Mouse (Mus musculus): ENCODE results near the gene Clec10a.

Gene Clec10a

DNA sequence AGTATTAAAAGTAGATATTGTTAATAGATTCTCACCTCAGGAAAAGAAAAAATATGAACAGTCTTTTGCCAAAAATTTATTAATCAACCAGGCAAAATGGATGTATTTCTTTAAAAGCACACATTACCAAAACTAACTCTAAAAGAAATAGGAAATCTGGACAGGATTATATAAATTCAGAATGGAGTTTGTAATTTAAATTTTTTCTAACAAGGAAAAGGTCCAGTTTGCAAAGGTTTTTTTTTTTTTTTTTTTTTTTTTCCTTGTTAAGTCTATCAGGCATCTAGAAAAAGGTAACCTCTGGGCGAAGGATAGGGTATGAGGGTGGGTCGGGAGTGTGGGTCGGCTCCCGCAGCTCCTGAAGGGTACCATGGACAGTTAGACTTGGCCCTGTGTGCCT lies 24.5 kb downstream of the Clec10a start:
- DNase-seq (ENCODE audit: low read depth, low spot score) = no peak

- DNase-seq (ENCODE audit: low read depth, low spot score) = no peak
Measured at GRCm38 (mm10) chr11:70185120-70185519, 29.1 kb downstream of the Clec10a start.

- DNase-seq (ENCODE audit: low read depth, low spot score) = no peak
Measured at GRCm38 (mm10) chr11:70189319-70190134, 33.5 kb downstream of the Clec10a start.

DNA sequence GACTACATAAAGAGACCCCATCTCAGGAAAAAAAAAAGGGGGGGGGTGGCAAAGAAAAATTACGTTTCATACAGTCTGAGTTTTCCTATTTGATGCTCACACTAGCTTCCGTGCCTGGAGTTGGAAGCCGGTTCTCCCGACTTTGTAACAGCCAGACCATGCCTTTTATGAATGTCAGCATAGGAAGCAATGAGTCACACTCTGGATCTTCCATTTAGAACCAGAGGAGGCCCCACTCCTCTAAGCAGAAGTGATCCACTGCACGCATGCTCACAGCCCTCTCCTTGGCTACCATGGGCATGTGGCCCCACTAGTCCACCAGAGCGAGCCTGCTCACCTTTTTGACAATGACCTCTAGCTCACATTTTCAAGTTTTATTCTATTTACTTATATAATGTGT lies 35.2 kb downstream of the Clec10a start:
- no peak for DNase-seq (ENCODE audit: low read depth, low spot score)

- no peak for DNase-seq (ENCODE audit: low read depth, low spot score)
Measured at GRCm38 (mm10) chr11:70192157-70192556, 36.2 kb downstream of the Clec10a start.

DNA sequence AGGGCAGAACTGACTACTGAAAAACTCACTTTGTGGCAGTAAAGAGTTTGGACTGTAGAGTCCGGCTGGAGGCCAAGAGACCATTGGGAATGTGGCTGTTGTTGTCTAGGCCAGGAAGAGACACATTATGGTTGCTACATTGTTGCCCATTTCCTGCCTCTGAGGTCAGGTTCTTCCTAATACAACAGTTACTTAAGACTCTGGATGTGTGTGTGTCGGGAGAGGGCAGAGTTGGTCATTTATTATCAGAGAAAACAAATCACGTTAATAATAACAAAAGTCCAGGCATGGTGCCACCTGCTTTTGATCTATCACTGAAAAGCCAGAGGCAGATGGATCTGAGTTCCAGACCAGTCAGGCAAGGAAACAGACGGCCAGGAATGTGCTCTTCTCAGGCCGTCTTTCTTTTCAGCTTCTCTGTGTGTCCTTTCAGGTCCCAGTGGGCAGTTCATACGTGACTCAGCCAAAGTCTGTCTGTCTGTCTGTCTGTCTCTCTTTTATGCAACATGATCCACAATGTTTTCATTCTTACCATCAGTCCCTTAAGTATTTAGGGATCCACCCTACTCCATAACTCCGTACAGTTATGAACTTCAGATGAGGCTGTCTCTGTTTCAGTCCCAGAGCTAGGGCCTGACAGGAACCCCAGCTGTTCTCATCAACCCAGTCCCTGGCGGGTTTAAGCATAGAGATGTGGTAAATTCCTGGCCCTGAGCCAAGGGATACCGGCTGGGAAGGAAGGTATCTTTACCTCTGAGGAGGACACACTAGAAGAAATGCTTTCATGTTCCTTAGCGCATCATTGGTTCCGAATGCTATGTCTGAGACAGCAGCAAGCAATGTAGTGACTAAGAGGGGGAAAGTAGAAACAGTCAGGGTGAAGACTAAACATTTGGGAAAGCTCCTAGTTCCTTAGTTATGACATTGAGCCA lies 37.6 kb downstream of the Clec10a start:
- no peak for DNase-seq (ENCODE audit: low read depth, low spot score)

- DNase-seq (ENCODE audit: low read depth, low spot score) = no peak
Measured at GRCm38 (mm10) chr11:70198332-70198731, 42.3 kb downstream of the Clec10a start.

DNA sequence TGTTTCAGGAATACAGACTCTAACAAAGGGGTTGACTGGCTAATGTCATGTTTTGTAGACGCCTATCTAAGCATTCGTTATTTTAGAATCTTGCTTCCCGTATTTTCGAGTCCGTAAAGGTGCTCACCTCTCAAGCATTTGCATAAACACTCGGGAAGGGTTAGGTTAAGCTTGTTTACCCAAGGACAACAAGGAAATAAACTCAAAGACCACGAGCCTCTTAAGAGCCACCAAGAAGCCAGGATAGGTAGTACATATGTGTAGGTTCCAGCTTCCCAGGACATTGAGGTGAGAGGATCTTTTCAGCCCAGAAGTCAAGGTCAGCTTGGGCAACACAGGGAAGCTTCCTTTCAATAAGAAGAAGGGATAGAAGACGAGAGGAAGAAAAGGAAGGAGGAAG lies 43.1 kb downstream of the Clec10a start:
- DNase-seq (ENCODE audit: low read depth, low spot score) = no peak

DNA sequence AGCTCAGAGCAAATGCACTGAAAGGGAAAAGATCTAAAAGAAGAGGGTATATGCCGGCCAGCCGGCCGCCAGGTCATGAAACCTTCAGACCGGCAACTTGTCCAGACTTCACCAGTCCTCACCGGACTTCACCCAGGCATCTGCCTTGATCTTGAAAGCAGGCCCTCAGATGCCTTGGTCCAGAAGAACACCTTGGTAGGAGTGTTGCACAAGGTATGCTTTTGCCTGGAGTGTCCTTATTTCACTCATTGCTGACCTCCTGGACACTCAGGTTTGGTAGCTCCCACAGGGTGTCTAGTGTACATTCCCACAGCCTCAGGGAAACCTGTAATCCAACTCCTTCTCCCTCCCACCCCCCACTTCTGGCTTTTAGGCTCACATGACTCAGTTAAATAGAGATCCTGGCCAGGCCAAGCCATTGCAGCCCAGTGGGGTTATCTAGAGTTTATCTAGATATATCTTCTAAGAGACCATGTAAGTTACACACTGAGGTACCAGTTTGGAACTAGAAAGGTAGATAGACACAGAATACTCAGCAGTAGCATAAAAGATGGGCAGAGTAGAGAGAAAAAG lies 44.1 kb downstream of the Clec10a start:
- no peak for DNase-seq (ENCODE audit: low read depth, low spot score)

- DNase-seq (ENCODE audit: low read depth, low spot score) = peak; percentile 69
Measured at GRCm38 (mm10) chr11:70201691-70202090, 45.7 kb downstream of the Clec10a start.

DNA sequence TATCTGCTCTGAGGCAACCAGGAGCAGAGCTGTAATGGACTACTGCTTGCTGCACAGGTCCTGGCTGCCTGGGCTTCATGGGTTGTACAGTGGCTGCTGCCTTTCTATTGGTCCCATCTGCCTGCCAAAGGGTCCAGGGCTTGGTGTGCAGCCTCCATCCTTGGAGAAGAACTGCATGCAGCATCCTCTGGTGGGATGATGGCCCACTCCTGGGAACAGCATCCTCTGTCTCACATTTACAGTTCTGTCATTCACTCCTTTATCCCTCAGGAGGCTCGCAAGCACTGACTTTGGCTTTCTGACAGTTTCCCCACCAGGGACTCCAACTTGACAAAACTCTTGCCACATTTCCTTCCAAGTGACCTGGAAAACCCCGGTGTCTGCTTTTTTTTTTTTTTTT lies 50.8 kb downstream of the Clec10a start:
- no peak for DNase-seq (ENCODE audit: low read depth, low spot score)

- DNase-seq (ENCODE audit: low read depth, low spot score) = no peak
Measured at GRCm38 (mm10) chr11:70207283-70207682, 51.3 kb downstream of the Clec10a start.

DNA sequence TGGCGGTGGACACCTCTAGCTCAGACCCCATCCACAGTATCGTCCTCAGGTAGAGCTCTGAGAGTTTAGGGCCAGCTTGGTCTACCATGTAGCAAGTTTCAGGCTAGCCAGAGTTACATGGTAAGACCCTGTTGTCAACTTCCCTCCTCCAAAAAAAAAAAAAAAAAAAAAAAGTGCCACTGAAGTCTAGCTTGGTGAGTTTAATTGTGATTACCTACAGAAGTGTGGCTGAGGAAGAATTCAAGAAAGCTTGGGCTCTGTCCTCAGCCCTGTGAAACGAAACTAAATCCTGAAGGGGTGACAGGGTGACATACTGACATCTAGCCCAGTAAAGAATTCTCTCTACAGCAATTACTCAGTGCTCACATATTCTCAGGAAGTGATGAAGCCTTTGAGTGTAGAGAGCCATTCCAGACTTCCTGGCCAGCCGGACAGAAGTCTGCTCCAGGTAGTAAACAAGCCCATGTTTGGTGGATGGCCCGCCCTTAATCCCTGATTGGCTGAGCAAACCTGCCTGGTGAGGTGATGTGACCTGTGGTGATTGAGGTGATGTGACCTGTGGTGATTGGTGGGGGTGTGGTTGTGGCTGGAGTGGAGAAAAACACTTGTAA lies 52.9 kb downstream of the Clec10a start:
- no peak for DNase-seq (ENCODE audit: low read depth, low spot score)

- DNase-seq (ENCODE audit: low read depth, low spot score) = no peak
Measured at GRCm38 (mm10) chr11:70210681-70211080, 54.7 kb downstream of the Clec10a start.

GRCm38 (mm10) chr11:70211972-70212371 lies 56.0 kb downstream of the Clec10a start:
- no peak for DNase-seq (ENCODE audit: low read depth, low spot score)

GRCm38 (mm10) chr11:70212423-70212822 lies 56.4 kb downstream of the Clec10a start, which contains the start of gene Slc16a11:
Slc16a11 (plus strand) TSS chr11:70212752.
- no peak for DNase-seq (ENCODE audit: low read depth, low spot score)

DNA sequence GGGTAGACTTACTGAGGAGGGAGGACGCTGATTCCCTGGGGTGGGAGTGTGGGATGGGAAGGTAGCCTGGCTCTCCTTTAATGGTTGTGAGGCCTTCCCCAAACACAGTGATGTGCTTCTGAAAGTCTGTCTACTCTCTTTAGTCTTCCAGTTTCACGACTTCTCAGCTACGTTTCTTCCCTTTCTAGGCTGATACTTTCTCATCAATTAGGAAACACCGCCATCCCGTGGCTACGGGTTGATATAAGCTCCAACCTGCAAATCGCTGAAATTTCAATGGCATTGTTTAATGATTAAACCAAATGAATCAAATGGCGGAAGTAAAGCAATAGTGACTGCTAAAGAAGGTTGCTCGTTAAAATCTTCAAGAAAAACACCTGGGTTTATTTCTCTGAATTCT lies 56.9 kb downstream of the Clec10a start:
- DNase-seq (ENCODE audit: low read depth, low spot score) = peak; percentile 60

DNA sequence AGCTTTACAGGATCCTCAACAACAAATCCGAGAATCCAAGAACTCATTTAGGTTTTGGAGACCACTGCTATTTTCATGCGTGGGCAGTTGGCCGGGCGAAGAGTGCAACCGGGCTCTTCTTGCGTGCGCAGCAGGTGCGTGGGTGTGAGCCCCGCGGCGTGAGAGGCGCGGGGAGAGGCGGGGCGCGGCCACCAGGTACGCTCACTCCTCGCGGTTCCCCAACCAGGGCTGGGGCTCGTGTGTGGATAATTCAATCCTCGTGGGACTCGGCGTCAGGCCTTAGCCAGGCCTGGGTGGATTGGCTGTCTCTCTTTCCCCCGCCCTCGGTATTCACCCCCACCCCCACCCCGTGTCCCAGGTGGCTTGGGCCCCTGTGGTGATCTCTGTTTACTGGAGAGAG lies 57.7 kb downstream of the Clec10a start:
- no peak for DNase-seq (ENCODE audit: low read depth, low spot score)

GRCm38 (mm10) chr11:70214191-70214855 lies 58.3 kb downstream of the Clec10a start:
- DNase-seq (ENCODE audit: low read depth, low spot score) = no peak

DNA sequence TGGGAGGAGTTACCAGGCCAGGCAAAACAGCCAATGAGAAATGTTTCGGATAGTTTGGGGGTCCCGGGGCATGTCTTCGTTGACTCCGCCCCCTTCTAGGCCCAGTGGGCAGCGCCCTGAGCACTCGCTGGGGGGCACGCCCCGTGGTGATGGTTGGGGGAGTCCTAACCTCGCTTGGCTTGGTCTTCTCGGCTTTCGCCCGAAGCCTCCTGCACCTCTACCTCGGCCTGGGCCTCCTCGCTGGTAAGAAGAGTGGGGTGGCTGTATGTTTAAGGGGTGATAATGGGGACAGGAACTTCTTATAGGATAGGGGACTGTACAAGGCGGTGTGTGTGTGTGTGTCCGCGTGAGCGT lies 58.8 kb downstream of the Clec10a start:
- DNase-seq (ENCODE audit: low read depth, low spot score) = no peak

GRCm38 (mm10) chr11:70215301-70215700 lies 59.3 kb downstream of the Clec10a start:
- DNase-seq (ENCODE audit: low read depth, low spot score) = no peak

Measured in CD4-positive helper T cell, adult 2 months (primary cell).